Mouse (Mus musculus) heart, postnatal 0 days (tissue): ENCODE measurements around the gene Adad2.

ENCODE experiments used
- CTCF ChIP-seq: IDR thresholded peaks from 2 replicates; pipeline ENCODE4 v1.5.1; 2016; ENCODE audit warnings: antibody characterized with exemption, control low read depth, low read depth
- EP300 ChIP-seq: IDR thresholded peaks from 2 replicates; pipeline ENCODE4 v1.6.1; 2016; ENCODE audit warnings: antibody characterized with exemption, low read depth

- no peak for TF ChIP-seq CTCF
- no peak for TF ChIP-seq EP300
These were observed 12.4 kb downstream of the Adad2 start for GRCm38 (mm10) chr8:119624916-119625315.
